Mouse (Mus musculus): ENCODE results near the gene Gm37240. TPM values are rescaled to one million over a fixed set of nuclear protein-coding genes. Genes with fewer than 3 reads are reported as not detected.

Gene Gm37240
- polyA plus RNA-seq, 1 experiment from 2014 or later, result 15.1 TPM

DNA sequence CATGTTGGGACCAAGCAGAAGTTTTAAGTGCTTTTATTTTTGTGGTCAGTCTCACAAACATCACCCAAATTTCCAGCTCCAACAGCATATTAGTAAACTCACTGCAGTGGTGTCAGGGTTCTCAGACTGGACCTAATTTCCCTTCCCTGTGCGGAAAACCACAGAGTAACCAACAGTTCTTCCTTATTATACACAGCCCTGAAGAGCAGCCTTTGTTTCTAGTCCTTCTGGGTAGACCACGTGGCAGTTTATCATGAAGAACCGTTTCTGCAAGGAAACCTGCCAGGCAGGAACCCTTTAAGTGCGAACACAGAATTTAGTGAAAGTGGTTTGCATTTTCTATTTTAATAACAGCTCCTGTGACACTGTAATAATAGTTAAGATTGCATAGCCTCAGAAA is 1395.2 kb downstream of the Gm37240 start:
- Histone ChIP-seq H3K36me3 (ENCODE audit: control insufficient read depth, insufficient read depth, low read length) (no peaks in the 10 kb centered on the region; the same call in 1 of the 2 replicates), H3K27ac (ENCODE audit: low read depth, low read length) (no peak overlapping the region), H3K4me2 (replicated peaks; ENCODE audit: low read depth, low read length) (no peak overlapping the region), H3K4me3 (ENCODE audit: low read length) (no peak overlapping the region), H3K9ac (ENCODE audit: low read depth, low read length) (no peak overlapping the region), H3K9me3 (ENCODE audit: control insufficient read depth, low read length) (no peaks in the 10 kb centered on the region), H3K27me3 (ENCODE audit: control insufficient read depth, insufficient read depth, low read length) (no peaks in the 10 kb centered on the region), H3K4me1 (ENCODE audit: control insufficient read depth, insufficient read depth, low read length) (no peaks in the 10 kb centered on the region)
- WGBS, result 89% methylated on average over 4 of the region's 4 CpGs
- no peak for ATAC-seq (ENCODE audit: low FRiP score, low TSS enrichment)

GRCm38 (mm10) chr3:84488716-84489115 is 1398.6 kb downstream of the Gm37240 start:
- 80% methylated on average over 6 of the region's 6 CpGs for WGBS
- no peak for ATAC-seq (ENCODE audit: low FRiP score, low TSS enrichment)
- Histone ChIP-seq H3K36me3 (ENCODE audit: control insufficient read depth, insufficient read depth, low read length) (no peaks in the 10 kb centered on the region), H3K9me3 (ENCODE audit: control insufficient read depth, low read length) (no peaks in the 10 kb centered on the region), H3K4me1 (ENCODE audit: control insufficient read depth, insufficient read depth, low read length) (no peaks in the 10 kb centered on the region; the same call in 1 of the 2 replicates), H3K4me3 (ENCODE audit: low read length) (no peak overlapping the region), H3K27me3 (ENCODE audit: control insufficient read depth, insufficient read depth, low read length) (no peaks in the 10 kb centered on the region), H3K4me2 (replicated peaks; ENCODE audit: low read depth, low read length) (no peak overlapping the region), H3K9ac (ENCODE audit: low read depth, low read length) (no peak overlapping the region), H3K27ac (ENCODE audit: low read depth, low read length) (no peak overlapping the region)

- Histone ChIP-seq H3K4me3 (ENCODE audit: low read length) (no peak overlapping the region), H3K27me3 (ENCODE audit: control insufficient read depth, insufficient read depth, low read length) (peaks cover 11% of the 10 kb centered on the region), H3K27ac (ENCODE audit: low read depth, low read length) (no peak overlapping the region), H3K4me2 (replicated peaks; ENCODE audit: low read depth, low read length) (no peak overlapping the region), H3K9ac (ENCODE audit: low read depth, low read length) (no peak overlapping the region), H3K4me1 (ENCODE audit: control insufficient read depth, insufficient read depth, low read length) (peaks cover 2% of the 10 kb centered on the region), H3K9me3 (ENCODE audit: control insufficient read depth, low read length) (no peaks in the 10 kb centered on the region), H3K36me3 (ENCODE audit: control insufficient read depth, insufficient read depth, low read length) (no peaks in the 10 kb centered on the region)
- no peak for ATAC-seq (ENCODE audit: low FRiP score, low TSS enrichment)
- WGBS, result 75% methylated on average over 3 of the region's 3 CpGs
Observed at GRCm38 (mm10) chr3:84484891-84485290, 1402.4 kb downstream of the Gm37240 start.

DNA sequence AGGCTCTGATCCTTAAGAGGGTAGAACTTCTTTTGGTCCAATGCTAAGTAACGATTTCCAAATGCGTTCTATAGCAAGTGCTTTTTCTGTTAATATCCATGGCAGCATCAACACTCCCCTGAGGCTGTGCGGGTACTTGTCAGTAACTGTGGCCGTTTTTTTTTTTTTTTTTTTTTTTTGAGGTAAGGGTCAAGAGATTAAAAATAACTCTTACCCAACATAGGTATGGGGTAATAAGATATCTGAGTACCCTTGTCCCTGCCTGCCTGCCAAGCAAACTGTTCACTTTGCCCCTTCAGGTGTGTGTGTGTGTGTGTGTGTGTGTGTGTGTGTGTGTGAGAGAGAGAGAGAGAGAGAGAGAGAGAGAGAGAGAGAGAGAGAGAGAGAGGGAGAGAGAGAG is 1403.0 kb downstream of the Gm37240 start:
- 71% methylated on average over 4 of the region's 4 CpGs for WGBS
- H3K4me3 ChIP-seq (ENCODE audit: low read length), result no peak overlapping the region
- H3K27me3 ChIP-seq (ENCODE audit: control insufficient read depth, insufficient read depth, low read length), result peaks cover 12% of the 10 kb centered on the region
- no peak overlapping the region for H3K9ac ChIP-seq (ENCODE audit: low read depth, low read length)
- H3K4me1 ChIP-seq (ENCODE audit: control insufficient read depth, insufficient read depth, low read length), result peaks cover 8% of the 10 kb centered on the region
- H3K36me3 ChIP-seq (ENCODE audit: control insufficient read depth, insufficient read depth, low read length), result no peaks in the 10 kb centered on the region
- H3K9me3 ChIP-seq (ENCODE audit: control insufficient read depth, low read length), result no peaks in the 10 kb centered on the region
- ATAC-seq (ENCODE audit: low FRiP score, low TSS enrichment), result no peak
- H3K4me2 ChIP-seq (replicated peaks; ENCODE audit: low read depth, low read length), result no peak overlapping the region
- H3K27ac ChIP-seq (ENCODE audit: low read depth, low read length), result no peak overlapping the region

GRCm38 (mm10) chr3:84482121-84482520 is 1405.2 kb downstream of the Gm37240 start:
- Histone ChIP-seq H3K9me3 (ENCODE audit: control insufficient read depth, low read length) (no peaks in the 10 kb centered on the region), H3K27ac (ENCODE audit: low read depth, low read length) (no peak overlapping the region), H3K4me1 (ENCODE audit: control insufficient read depth, insufficient read depth, low read length) (peaks cover 17% of the 10 kb centered on the region), H3K4me3 (ENCODE audit: low read length) (no peak overlapping the region), H3K4me2 (replicated peaks; ENCODE audit: low read depth, low read length) (no peak overlapping the region), H3K9ac (ENCODE audit: low read depth, low read length) (no peak overlapping the region), H3K27me3 (ENCODE audit: control insufficient read depth, insufficient read depth, low read length) (peaks cover 21% of the 10 kb centered on the region), H3K36me3 (ENCODE audit: control insufficient read depth, insufficient read depth, low read length) (no peaks in the 10 kb centered on the region)
- no peak for ATAC-seq (ENCODE audit: low FRiP score, low TSS enrichment)
- 73% methylated on average over 6 of the region's 6 CpGs for WGBS

- 4% methylated on average over 11 of the region's 11 CpGs for WGBS
- Histone ChIP-seq H3K36me3 (ENCODE audit: control insufficient read depth, insufficient read depth, low read length) (no peaks in the 10 kb centered on the region), H3K4me1 (ENCODE audit: control insufficient read depth, insufficient read depth, low read length) (peaks cover 17% of the 10 kb centered on the region), H3K4me2 (replicated peaks; ENCODE audit: low read depth, low read length) (peak overlapping the region; percentile 99), H3K9me3 (ENCODE audit: control insufficient read depth, low read length) (no peaks in the 10 kb centered on the region), H3K9ac (ENCODE audit: low read depth, low read length) (peak overlapping the region; percentile 63; the same call in 1 of the 2 replicates), H3K27ac (ENCODE audit: low read depth, low read length) (no peak overlapping the region), H3K4me3 (ENCODE audit: low read length) (peak overlapping the region; percentile 67), H3K27me3 (ENCODE audit: control insufficient read depth, insufficient read depth, low read length) (peaks cover 21% of the 10 kb centered on the region)
- no peak for ATAC-seq (ENCODE audit: low FRiP score, low TSS enrichment)
Observed at GRCm38 (mm10) chr3:84481104-84481503, 1406.2 kb downstream of the Gm37240 start.

DNA sequence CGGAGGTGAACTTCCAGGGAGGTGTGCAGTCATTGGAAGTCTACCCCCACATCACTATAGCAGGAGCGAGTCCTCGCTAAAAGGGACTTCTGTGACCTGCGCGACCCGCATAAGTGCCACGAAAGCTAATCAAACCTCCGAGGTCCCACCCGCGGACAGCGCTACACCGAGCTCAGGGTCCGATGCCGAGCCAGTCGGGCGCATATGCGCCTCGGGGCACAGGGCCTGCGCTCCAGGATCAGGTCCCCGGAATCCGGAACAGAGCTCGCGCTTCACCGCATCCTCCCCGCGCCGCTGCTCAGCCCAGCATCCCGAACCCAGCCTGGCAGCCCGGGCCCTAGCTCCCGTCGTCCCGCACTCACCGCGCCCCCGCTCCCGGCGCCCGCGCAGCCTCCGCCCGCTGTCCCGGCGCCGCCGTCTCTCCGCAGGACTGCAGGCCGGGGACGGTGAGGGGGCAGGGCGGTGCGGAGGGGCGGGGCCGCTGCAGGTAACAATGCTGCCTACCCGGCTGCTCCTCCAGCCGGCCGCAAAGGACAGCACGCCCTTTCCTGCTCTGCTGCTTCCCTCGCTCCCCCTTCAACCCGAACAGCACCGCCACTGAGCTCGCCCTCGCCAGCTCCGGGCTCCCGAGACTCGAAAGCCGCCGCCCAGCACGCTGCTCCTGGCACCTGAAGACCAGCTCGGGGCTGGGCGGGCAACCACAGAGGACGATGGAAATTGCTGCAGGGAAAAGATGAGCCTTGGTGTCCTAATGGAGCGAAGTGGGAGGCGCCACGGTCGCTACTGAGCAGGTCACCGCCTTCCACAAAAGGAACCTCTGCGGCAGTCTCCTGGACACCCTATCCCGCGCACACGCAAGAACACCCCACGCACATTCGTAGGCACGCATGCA is 1407.1 kb downstream of the Gm37240 start, which contains the start of gene Fhdc1:
Gene Fhdc1, minus strand, starts transcription at position 424 of the 892 bp plus-strand sequence.
- H3K9me3 ChIP-seq (ENCODE audit: control insufficient read depth, low read length), result no peaks in the 10 kb centered on the region
- H3K4me3 ChIP-seq (ENCODE audit: low read length), result peak within 1 kb of the TSS; percentile 67
- peaks cover 21% of the 10 kb centered on the region for H3K27me3 ChIP-seq (ENCODE audit: control insufficient read depth, insufficient read depth, low read length)
- peak; percentile 81 for ATAC-seq (ENCODE audit: low FRiP score, low TSS enrichment)
- no peaks in the 10 kb centered on the region for H3K36me3 ChIP-seq (ENCODE audit: control insufficient read depth, insufficient read depth, low read length)
- H3K27ac ChIP-seq (ENCODE audit: low read depth, low read length), result no peak within 1 kb of the TSS
- H3K4me2 ChIP-seq (replicated peaks; ENCODE audit: low read depth, low read length), result peak within 1 kb of the TSS; percentile 99
- H3K9ac ChIP-seq (ENCODE audit: low read depth, low read length), result peak within 1 kb of the TSS; percentile 63
- H3K4me1 ChIP-seq (ENCODE audit: control insufficient read depth, insufficient read depth, low read length), result peaks cover 17% of the 10 kb centered on the region
- under 1% methylated on average over 71 of the region's 82 CpGs for WGBS

DNA sequence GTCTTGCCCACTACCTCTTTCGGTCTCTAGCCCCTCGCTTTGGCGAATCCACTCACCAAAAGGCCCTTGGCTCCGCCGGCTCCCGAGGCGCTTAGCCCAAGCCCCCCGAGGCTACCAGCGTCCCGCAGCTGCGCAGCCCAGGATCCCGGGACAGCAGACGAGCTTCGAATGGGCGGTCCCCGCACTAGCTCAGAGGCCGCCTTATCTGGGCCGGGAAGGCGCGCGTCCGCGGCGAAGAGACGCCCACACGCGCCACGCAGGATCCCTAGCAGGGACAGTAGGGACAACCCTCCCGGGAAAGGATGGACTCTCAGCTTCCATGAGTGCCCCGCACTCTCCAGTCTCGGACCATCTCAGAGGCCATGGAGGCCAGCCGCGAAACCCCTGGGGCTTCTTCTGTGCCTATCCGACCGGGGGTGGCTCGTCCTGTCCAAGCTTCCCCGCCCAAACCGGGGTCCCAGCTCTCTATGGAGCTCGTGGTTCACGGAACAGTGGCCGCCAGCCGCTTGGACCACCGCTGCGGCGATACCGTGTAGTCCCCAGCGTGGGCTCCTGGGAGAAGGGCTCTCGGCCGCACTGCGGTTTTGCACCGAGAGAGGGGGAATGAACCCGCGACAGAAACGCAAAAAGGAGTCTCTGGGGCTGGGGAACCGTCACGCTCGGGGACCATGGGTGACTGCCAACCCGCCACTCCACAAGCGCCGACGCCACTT is 1407.9 kb downstream of the Gm37240 start:
- ATAC-seq (ENCODE audit: low FRiP score, low TSS enrichment), result peak; percentile 58
- peak overlapping the region; percentile 99 for H3K4me2 ChIP-seq (replicated peaks; ENCODE audit: low read depth, low read length)
- H3K27me3 ChIP-seq (ENCODE audit: control insufficient read depth, insufficient read depth, low read length), result peaks cover 21% of the 10 kb centered on the region
- no peaks in the 10 kb centered on the region for H3K9me3 ChIP-seq (ENCODE audit: control insufficient read depth, low read length)
- H3K4me1 ChIP-seq (ENCODE audit: control insufficient read depth, insufficient read depth, low read length), result peaks cover 17% of the 10 kb centered on the region
- H3K36me3 ChIP-seq (ENCODE audit: control insufficient read depth, insufficient read depth, low read length), result no peaks in the 10 kb centered on the region
- peak overlapping the region; percentile 67 for H3K4me3 ChIP-seq (ENCODE audit: low read length)
- no peak overlapping the region for H3K27ac ChIP-seq (ENCODE audit: low read depth, low read length)
- WGBS, result under 1% methylated on average over 61 of the region's 61 CpGs
- H3K9ac ChIP-seq (ENCODE audit: low read depth, low read length), result peak overlapping the region; percentile 63; the same call in 1 of the 2 replicates

DNA sequence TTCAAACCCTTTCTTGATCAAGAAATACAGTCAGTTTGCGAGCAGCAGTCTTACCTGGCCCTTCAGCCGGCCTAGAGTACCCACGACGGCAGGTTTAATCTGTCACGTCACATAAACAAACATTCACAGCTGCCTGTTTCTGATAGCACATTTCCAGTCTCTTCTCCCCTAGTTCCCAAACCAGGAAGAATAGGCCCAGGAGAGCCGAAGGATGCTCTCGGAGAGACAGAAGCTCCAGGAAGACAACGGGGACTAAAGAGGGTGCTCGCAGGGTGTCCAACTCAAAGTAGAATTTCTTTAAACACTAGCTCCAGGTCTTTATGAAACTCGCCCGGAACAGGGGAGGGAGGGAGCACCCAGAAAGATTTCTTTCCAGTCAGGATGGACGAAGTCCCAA is 1408.4 kb downstream of the Gm37240 start:
- Histone ChIP-seq H3K9ac (ENCODE audit: low read depth, low read length) (peak overlapping the region; percentile 63; the same call in 1 of the 2 replicates), H3K36me3 (ENCODE audit: control insufficient read depth, insufficient read depth, low read length) (no peaks in the 10 kb centered on the region), H3K27me3 (ENCODE audit: control insufficient read depth, insufficient read depth, low read length) (peaks cover 21% of the 10 kb centered on the region), H3K4me2 (replicated peaks; ENCODE audit: low read depth, low read length) (peak overlapping the region; percentile 99), H3K4me3 (ENCODE audit: low read length) (peak overlapping the region; percentile 67), H3K27ac (ENCODE audit: low read depth, low read length) (no peak overlapping the region), H3K9me3 (ENCODE audit: control insufficient read depth, low read length) (no peaks in the 10 kb centered on the region), H3K4me1 (ENCODE audit: control insufficient read depth, insufficient read depth, low read length) (peaks cover 17% of the 10 kb centered on the region)
- ATAC-seq (ENCODE audit: low FRiP score, low TSS enrichment), result no peak
- 3% methylated on average over 12 of the region's 12 CpGs for WGBS
